Mouse (Mus musculus) embryonic fibroblast, embryonic 13.5 days (primary cell): Measurements from ENCODE around the gene Cd200r1. TPM values are rescaled to one million over a fixed set of nuclear protein-coding genes. Genes with fewer than 3 reads are reported as not detected.

Experiments used
- H3K27ac ChIP-seq: 2 replicates; pipeline ENCODE4 v1.5.1; 2012; ENCODE audit warnings: low read length, control low read depth, inconsistent platforms; ENCODE audit not compliant: insufficient read depth
- H3K4me1 ChIP-seq: 2 replicates; pipeline ENCODE4 v1.6.1; 2011; ENCODE audit warnings: low read length; ENCODE audit not compliant: control insufficient read depth, insufficient read depth
- H3K4me3 ChIP-seq: 2 replicates; pipeline ENCODE4 v1.5.1; 2011; ENCODE audit warnings: mild to moderate bottlenecking, control low read depth, low read length; ENCODE audit not compliant: insufficient read depth
- CTCF ChIP-seq: IDR thresholded peaks from 2 replicates; pipeline ENCODE4 v1.5.1; 2011; ENCODE audit warnings: mild to moderate bottlenecking, control low read depth, low read length, moderate library complexity, borderline replicate concordance; ENCODE audit not compliant: insufficient read depth
- POLR2A ChIP-seq: IDR thresholded peaks from 2 replicates; pipeline ENCODE4 v1.6.1; 2011; ENCODE audit warnings: low read depth, mild to moderate bottlenecking, control low read depth, low read length, moderate library complexity
- polyA plus RNA-seq: library from polyadenylated mRNA; stranded (reverse); fragments of >200 nt; gene quantifications from 2 replicates; pipeline ENCODE4 v1.2.4, GENCODE M21; 2011; ENCODE audit warnings: low read depth; ENCODE audit not compliant: missing spikeins, insufficient read length

Gene Cd200r1
- polyA plus RNA-seq, 1 experiment = 1.1 TPM

GRCm38 (mm10) chr16:44757700-44758099 is 7.8 kb upstream of the Cd200r1 start:
- no peak overlapping the region for H3K27ac ChIP-seq
- no peaks in the 10 kb centered on the region for H3K4me1 ChIP-seq
- H3K4me3 ChIP-seq = no peak overlapping the region
- TF ChIP-seq POLR2A (no peak), CTCF (no peak)

GRCm38 (mm10) chr16:44761811-44762210 is 3.7 kb upstream of the Cd200r1 start:
- no peak for TF ChIP-seq POLR2A
- no peak for TF ChIP-seq CTCF
- Histone ChIP-seq H3K4me3 (no peak overlapping the region), H3K27ac (no peak overlapping the region), H3K4me1 (no peaks in the 10 kb centered on the region; the same call in 1 of the 2 replicates)

GRCm38 (mm10) chr16:44766320-44766892 is 870 bp downstream of the Cd200r1 start:
- Histone ChIP-seq H3K27ac (no peak overlapping the region), H3K4me1 (no peaks in the 10 kb centered on the region; the same call in 1 of the 2 replicates), H3K4me3 (no peak overlapping the region)
- TF ChIP-seq CTCF = no peak

GRCm38 (mm10) chr16:44767506-44767905 is 2.0 kb downstream of the Cd200r1 start:
- Histone ChIP-seq H3K4me3 (no peak overlapping the region), H3K4me1 (no peaks in the 10 kb centered on the region; the same call in 1 of the 2 replicates), H3K27ac (no peak overlapping the region)
- TF ChIP-seq POLR2A (no peak), CTCF (no peak)

- TF ChIP-seq POLR2A = no peak
- H3K4me1 ChIP-seq = no peaks in the 10 kb centered on the region; the same call in 1 of the 2 replicates
- no peak overlapping the region for H3K4me3 ChIP-seq
- no peak overlapping the region for H3K27ac ChIP-seq
These were observed 2.4 kb downstream of the Cd200r1 start for GRCm38 (mm10) chr16:44767967-44768366.

GRCm38 (mm10) chr16:44772577-44772976 is 7.0 kb downstream of the Cd200r1 start:
- no peak overlapping the region for H3K4me3 ChIP-seq
- H3K4me1 ChIP-seq = no peaks in the 10 kb centered on the region
- TF ChIP-seq CTCF (no peak), POLR2A (no peak)
- no peak overlapping the region for H3K27ac ChIP-seq

GRCm38 (mm10) chr16:44773673-44774072 is 8.1 kb downstream of the Cd200r1 start:
- Histone ChIP-seq H3K4me1 (no peaks in the 10 kb centered on the region), H3K4me3 (no peak overlapping the region), H3K27ac (no peak overlapping the region)
- no peak for TF ChIP-seq CTCF
- no peak for TF ChIP-seq POLR2A

- no peak for TF ChIP-seq POLR2A
- TF ChIP-seq CTCF = no peak
- H3K4me1 ChIP-seq = no peaks in the 10 kb centered on the region
- H3K27ac ChIP-seq = no peak overlapping the region
- H3K4me3 ChIP-seq = no peak overlapping the region
These were observed 8.7 kb downstream of the Cd200r1 start for GRCm38 (mm10) chr16:44774201-44774600.

- H3K4me3 ChIP-seq = no peak overlapping the region
- TF ChIP-seq CTCF = no peak
- TF ChIP-seq POLR2A = no peak
- H3K4me1 ChIP-seq = no peaks in the 10 kb centered on the region
- no peak overlapping the region for H3K27ac ChIP-seq
These were observed 13.1 kb downstream of the Cd200r1 start for GRCm38 (mm10) chr16:44778538-44779147.

- H3K4me1 ChIP-seq = no peaks in the 10 kb centered on the region
- no peak for TF ChIP-seq CTCF
- TF ChIP-seq POLR2A = no peak
- no peak overlapping the region for H3K27ac ChIP-seq
- H3K4me3 ChIP-seq = no peak overlapping the region
These were observed 14.0 kb downstream of the Cd200r1 start for GRCm38 (mm10) chr16:44779494-44779893.
